Mouse (Mus musculus): ENCODE measurements around the gene Fbxw11.
"Not testable (repeated sequence)": the region's sequence is repeated elsewhere in the genome, so short reads cannot be mapped to it uniquely, and the experiment has no call there.

- not testable (repeated sequence) for TF ChIP-seq CTCF (IDR thresholded peaks at IDR 0.05; ENCODE audit: borderline replicate concordance, control insufficient read depth, extremely low read depth, insufficient read depth, low read length, poor library complexity); POLR2A (IDR thresholded peaks at IDR 0.05; ENCODE audit: control insufficient read depth, extremely low read depth, insufficient read depth, low read length, poor library complexity)
Observed at GRCm38 (mm10) chr11:32618641-32619040, 23.9 kb upstream of the Fbxw11 start.

Measured in thymus, adult 2 months (tissue).